Mouse (Mus musculus): Measurements from ENCODE around the gene Ppbp. TPM values are rescaled to one million over a fixed set of nuclear protein-coding genes. Genes with fewer than 3 reads are reported as not detected.

The Ppbp gene
- polyA plus RNA-seq, 1 experiment = 0.10 TPM

GRCm38 (mm10) chr5:90759077-90760065 lies 8.9 kb upstream of the Ppbp start, which contains the start of gene Cxcl5:
Cxcl5 (plus strand) TSS chr5:90759360.
- TF ChIP-seq CTCF (IDR thresholded peaks at IDR 0.05; ENCODE audit: control insufficient read depth, insufficient read depth, insufficient replicate concordance, low read depth, low read length) (no peak), POLR2A (IDR thresholded peaks at IDR 0.05; ENCODE audit: control insufficient read depth, low read depth, low read length) (no peak)
- no peaks in the 10 kb centered on the region for H3K36me3 ChIP-seq (ENCODE audit: control insufficient read depth, insufficient read depth, low read length)
- no peaks in the 10 kb centered on the region for H3K27me3 ChIP-seq (ENCODE audit: control insufficient read depth, insufficient read depth, low read length)
- peaks cover 15% of the 10 kb centered on the region for H3K4me1 ChIP-seq (ENCODE audit: control insufficient read depth, insufficient read depth, low read length)
- no peak within 1 kb of the TSS for H3K27ac ChIP-seq (ENCODE audit: control insufficient read depth, insufficient read depth, low read depth, low read length)
- peak within 1 kb of the TSS; percentile 6; the same call in 1 of the 2 replicates for H3K4me3 ChIP-seq (ENCODE audit: control insufficient read depth, low read depth, low read length)

- Histone ChIP-seq H3K27me3 (ENCODE audit: control insufficient read depth, insufficient read depth, low read length) (no peaks in the 10 kb centered on the region), H3K27ac (ENCODE audit: control insufficient read depth, insufficient read depth, low read depth, low read length) (no peak overlapping the region), H3K4me3 (ENCODE audit: control insufficient read depth, low read depth, low read length) (no peak overlapping the region), H3K36me3 (ENCODE audit: control insufficient read depth, insufficient read depth, low read length) (no peaks in the 10 kb centered on the region), H3K4me1 (ENCODE audit: control insufficient read depth, insufficient read depth, low read length) (peaks cover 15% of the 10 kb centered on the region)
- no peak for TF ChIP-seq CTCF (IDR thresholded peaks at IDR 0.05; ENCODE audit: control insufficient read depth, insufficient read depth, insufficient replicate concordance, low read depth, low read length)
- no peak for TF ChIP-seq POLR2A (IDR thresholded peaks at IDR 0.05; ENCODE audit: control insufficient read depth, low read depth, low read length)
These were observed 8.0 kb upstream of the Ppbp start for GRCm38 (mm10) chr5:90760303-90760702.

- H3K27ac ChIP-seq (ENCODE audit: control insufficient read depth, insufficient read depth, low read depth, low read length) = no peak overlapping the region
- no peak overlapping the region for H3K4me3 ChIP-seq (ENCODE audit: control insufficient read depth, low read depth, low read length)
- no peaks in the 10 kb centered on the region for H3K27me3 ChIP-seq (ENCODE audit: control insufficient read depth, insufficient read depth, low read length)
These were observed 7.5 kb upstream of the Ppbp start for GRCm38 (mm10) chr5:90760844-90761243.

DNA sequence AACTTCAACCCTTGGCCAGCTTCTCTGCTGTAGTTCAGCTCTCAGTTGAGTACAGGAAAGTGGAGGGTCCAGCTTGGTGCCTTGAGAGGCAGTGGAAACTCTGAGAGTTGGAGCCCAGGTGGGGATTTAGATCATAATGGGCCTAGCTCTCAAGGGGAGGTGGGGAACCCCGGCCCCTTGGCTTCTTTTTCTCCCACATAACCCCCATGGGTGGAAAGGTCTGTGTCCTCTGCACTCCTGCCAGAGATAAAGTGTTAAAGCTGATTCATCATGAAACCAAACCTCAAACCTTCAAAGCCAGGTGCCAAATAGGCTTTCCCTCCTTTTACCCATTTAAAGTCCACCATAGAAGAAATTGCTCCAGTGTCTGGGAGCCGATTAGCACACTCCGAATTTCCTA lies 6.5 kb upstream of the Ppbp start:
- no peaks in the 10 kb centered on the region for H3K27me3 ChIP-seq (ENCODE audit: control insufficient read depth, insufficient read depth, low read length)
- TF ChIP-seq POLR2A (IDR thresholded peaks at IDR 0.05; ENCODE audit: control insufficient read depth, low read depth, low read length) (no peak), CTCF (IDR thresholded peaks at IDR 0.05; ENCODE audit: control insufficient read depth, insufficient read depth, insufficient replicate concordance, low read depth, low read length) (no peak)
- no peak overlapping the region for H3K27ac ChIP-seq (ENCODE audit: control insufficient read depth, insufficient read depth, low read depth, low read length)
- H3K4me3 ChIP-seq (ENCODE audit: control insufficient read depth, low read depth, low read length) = no peak overlapping the region
- H3K4me1 ChIP-seq (ENCODE audit: control insufficient read depth, insufficient read depth, low read length) = peaks cover 15% of the 10 kb centered on the region
- H3K36me3 ChIP-seq (ENCODE audit: control insufficient read depth, insufficient read depth, low read length) = no peaks in the 10 kb centered on the region

More at GRCm38 (mm10) chr5:90760844-90761243, 7.5 kb upstream of the Ppbp start:
- TF ChIP-seq CTCF (IDR thresholded peaks at IDR 0.05; ENCODE audit: control insufficient read depth, insufficient read depth, insufficient replicate concordance, low read depth, low read length) (no peak), POLR2A (IDR thresholded peaks at IDR 0.05; ENCODE audit: control insufficient read depth, low read depth, low read length) (no peak)
- peaks cover 15% of the 10 kb centered on the region for H3K4me1 ChIP-seq (ENCODE audit: control insufficient read depth, insufficient read depth, low read length)
- H3K36me3 ChIP-seq (ENCODE audit: control insufficient read depth, insufficient read depth, low read length) = no peaks in the 10 kb centered on the region

DNA sequence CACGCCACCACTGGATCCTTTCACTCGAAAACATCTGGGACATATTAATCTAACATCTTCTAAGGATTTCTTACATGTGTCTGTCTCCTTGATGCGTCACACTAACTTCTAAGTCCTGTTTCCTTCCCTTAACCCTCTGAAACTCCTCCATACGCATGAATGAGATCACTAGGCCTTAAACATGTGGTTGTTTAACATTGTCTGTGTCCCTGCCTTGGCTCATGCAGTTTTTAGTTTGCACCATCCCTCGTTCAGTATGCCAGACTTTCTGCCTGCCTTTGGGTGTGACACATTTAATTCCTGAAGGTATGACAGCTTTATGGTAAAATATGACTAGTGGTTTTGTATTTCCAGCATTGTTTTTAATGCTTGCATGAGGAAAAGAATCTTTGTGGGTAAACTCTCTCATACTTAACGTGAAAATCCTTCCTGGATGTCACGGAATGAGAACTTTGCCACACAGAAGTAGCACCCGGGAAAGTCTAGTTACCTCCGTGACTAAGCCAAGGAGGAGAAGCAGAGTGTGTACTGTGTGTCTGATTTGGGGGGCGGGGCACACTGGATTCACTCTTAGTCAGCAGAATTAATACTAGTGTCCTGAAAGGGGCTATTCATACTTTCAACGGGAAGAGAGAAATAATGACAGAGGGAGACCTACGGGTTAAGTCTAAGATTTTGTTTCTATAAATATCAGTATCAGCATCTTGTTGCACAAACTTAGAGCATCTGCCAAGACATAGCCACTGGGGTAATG lies 4.2 kb upstream of the Ppbp start:
- TF ChIP-seq POLR2A (IDR thresholded peaks at IDR 0.05; ENCODE audit: control insufficient read depth, low read depth, low read length) (no peak), CTCF (IDR thresholded peaks at IDR 0.05; ENCODE audit: control insufficient read depth, insufficient read depth, insufficient replicate concordance, low read depth, low read length) (no peak)
- no peak overlapping the region for H3K4me3 ChIP-seq (ENCODE audit: control insufficient read depth, low read depth, low read length)
- H3K4me1 ChIP-seq (ENCODE audit: control insufficient read depth, insufficient read depth, low read length) = peaks cover 15% of the 10 kb centered on the region
- no peaks in the 10 kb centered on the region for H3K27me3 ChIP-seq (ENCODE audit: control insufficient read depth, insufficient read depth, low read length)
- H3K27ac ChIP-seq (ENCODE audit: control insufficient read depth, insufficient read depth, low read depth, low read length) = no peak overlapping the region
- no peaks in the 10 kb centered on the region for H3K36me3 ChIP-seq (ENCODE audit: control insufficient read depth, insufficient read depth, low read length)

DNA sequence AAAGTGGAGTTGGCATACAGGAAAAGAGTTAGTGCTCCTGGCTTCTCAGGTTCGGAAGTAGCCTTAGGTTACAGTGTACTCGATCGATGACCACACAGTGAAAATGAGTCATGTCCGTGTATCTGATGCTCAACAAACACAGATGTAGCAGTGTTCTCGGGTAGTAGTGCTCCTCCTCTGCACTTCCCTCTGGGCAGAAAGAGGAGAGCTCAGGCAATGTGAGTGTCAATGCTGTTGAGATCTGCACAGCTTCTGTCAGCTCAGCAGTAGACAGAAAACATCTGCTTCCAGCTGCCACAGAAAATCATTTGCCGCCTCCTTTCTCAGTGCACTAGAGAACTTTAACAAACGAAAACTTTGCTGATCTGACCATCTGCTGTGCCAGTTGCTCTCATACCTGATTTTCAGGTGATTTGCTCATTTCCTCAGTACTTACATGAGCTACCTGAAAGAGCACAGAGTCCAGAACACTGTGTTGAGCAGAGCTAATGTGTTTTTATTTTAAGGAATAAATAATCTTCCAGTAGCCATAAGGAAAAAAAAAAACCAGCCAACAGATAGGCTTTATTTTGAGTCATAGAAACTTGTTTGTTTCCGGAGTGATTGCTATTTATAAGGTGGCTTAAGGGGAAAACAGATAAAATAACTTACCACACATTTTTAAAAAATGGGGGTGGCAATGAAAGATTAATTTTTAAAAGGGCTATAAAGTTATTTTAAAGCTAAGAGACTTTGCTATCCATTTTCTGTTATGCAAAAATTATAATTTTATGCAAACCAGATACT lies 2.3 kb upstream of the Ppbp start:
- Histone ChIP-seq H3K36me3 (ENCODE audit: control insufficient read depth, insufficient read depth, low read length) (no peaks in the 10 kb centered on the region), H3K27me3 (ENCODE audit: control insufficient read depth, insufficient read depth, low read length) (no peaks in the 10 kb centered on the region), H3K4me3 (ENCODE audit: control insufficient read depth, low read depth, low read length) (no peak overlapping the region), H3K4me1 (ENCODE audit: control insufficient read depth, insufficient read depth, low read length) (peaks cover 9% of the 10 kb centered on the region), H3K27ac (ENCODE audit: control insufficient read depth, insufficient read depth, low read depth, low read length) (no peak overlapping the region)
- TF ChIP-seq POLR2A (IDR thresholded peaks at IDR 0.05; ENCODE audit: control insufficient read depth, low read depth, low read length) (no peak), CTCF (IDR thresholded peaks at IDR 0.05; ENCODE audit: control insufficient read depth, insufficient read depth, insufficient replicate concordance, low read depth, low read length) (no peak)
